Mouse (Mus musculus): Measurements from ENCODE around the gene Olfr1360. TPM values are rescaled to one million over a fixed set of nuclear protein-coding genes. Genes with fewer than 3 reads are reported as not detected.
"Not testable (repeated sequence)": the region's sequence is repeated elsewhere in the genome, so short reads cannot be mapped to it uniquely, and the experiment has no call there.

The Olfr1360 gene
- polyA plus RNA-seq, 2 experiments: not detected

GRCm38 (mm10) chr13:21718381-21719080 is 41.3 kb upstream of the Olfr1360 start:
- H3K4me3 ChIP-seq (ENCODE audit: insufficient read depth in 1 of 2, low read depth in 2 of 2, low read length in 2 of 2): peak overlapping the region; percentile 52 to 54
- WGBS (ENCODE audit: insufficient replicate concordance): 44% methylated on average over 4 of the region's 4 CpGs
- ATAC-seq (ENCODE audit: insufficient read depth): no peak

GRCm38 (mm10) chr13:21717397-21718357 is 40.5 kb upstream of the Olfr1360 start, which contains the start of gene Hist1h3h:
Gene Hist1h3h (plus strand): TSS chr13:21717659.
- not testable (repeated sequence) for H3K36me3 ChIP-seq (replicated peaks; ENCODE audit: control insufficient read depth, insufficient read depth, low read depth); H3K27me3 ChIP-seq (ENCODE audit: control insufficient read depth, insufficient read depth, low read length); H3K9me3 ChIP-seq (ENCODE audit: control insufficient read depth, low read length)
- DNase-seq (ENCODE audit: low read depth in 3 of 3, low spot score in 3 of 3) (peak; percentile 90 to 92 (median 92)), ATAC-seq (ENCODE audit: insufficient read depth) (peak; percentile 21)
- H3K4me2 ChIP-seq (ENCODE audit: low read depth): peak within 1 kb of the TSS; percentile 99
- H3K4me3 ChIP-seq (ENCODE audit: insufficient read depth in 1 of 2, low read depth in 2 of 2, low read length in 2 of 2): peak within 1 kb of the TSS; percentile 67 to 69
- TF ChIP-seq EP300 (IDR thresholded peaks at IDR 0.05; ENCODE audit: low read depth): peak; percentile 61
- peaks cover 16 to 28% of the 10 kb centered on the region in 2 experiments for H3K4me1 ChIP-seq (replicated peaks; ENCODE audit: control insufficient read depth in 2 of 2, insufficient read depth in 2 of 2, low read length in 1 of 2)
- peak within 1 kb of the TSS; percentile 98 for H3K9ac ChIP-seq (replicated peaks)
- peak within 1 kb of the TSS; percentile 99 for H3K27ac ChIP-seq
- WGBS (ENCODE audit: insufficient replicate concordance): under 1% methylated on average over 27 of the region's 56 CpGs

More at GRCm38 (mm10) chr13:21718381-21719080, 41.3 kb upstream of the Olfr1360 start:
- peak overlapping the region; percentile 98 for H3K9ac ChIP-seq (replicated peaks)
- DNase-seq (ENCODE audit: low read depth in 3 of 3, low spot score in 3 of 3): peak in 1 of 3 experiments; percentile 62
- H3K36me3 ChIP-seq (replicated peaks; ENCODE audit: control insufficient read depth, insufficient read depth, low read depth): no peaks in the 10 kb centered on the region
- no peaks in the 10 kb centered on the region for H3K27me3 ChIP-seq (ENCODE audit: control insufficient read depth, insufficient read depth, low read length)
- H3K4me2 ChIP-seq (ENCODE audit: low read depth): peak overlapping the region; percentile 80
- peaks cover 17 to 29% of the 10 kb centered on the region in 2 experiments for H3K4me1 ChIP-seq (replicated peaks; ENCODE audit: control insufficient read depth in 2 of 2, insufficient read depth in 2 of 2, low read length in 1 of 2)
- no peaks in the 10 kb centered on the region for H3K9me3 ChIP-seq (ENCODE audit: control insufficient read depth, low read length)
- H3K27ac ChIP-seq: peak overlapping the region; percentile 97
- TF ChIP-seq CTCF (IDR thresholded peaks at IDR 0.05; ENCODE audit: low read depth): no peak
- TF ChIP-seq EP300 (IDR thresholded peaks at IDR 0.05; ENCODE audit: low read depth): peak; percentile 4; the same call in 1 of the 2 replicates

- Histone ChIP-seq H3K4me2 (ENCODE audit: low read depth) (peak overlapping the region; percentile 99), H3K9ac (replicated peaks) (peak overlapping the region; percentile 98)
- ATAC-seq (ENCODE audit: insufficient read depth): peak; percentile 13; the same call in 1 of the 2 replicates
These were observed 39.6 kb upstream of the Olfr1360 start for GRCm38 (mm10) chr13:21716540-21717391.

GRCm38 (mm10) chr13:21715864-21716539 is 38.8 kb upstream of the Olfr1360 start, which contains the start of the genes Hist1h2bl and Hist1h2ai:
Gene Hist1h2bl (minus strand): TSS chr13:21716143.
Gene Hist1h2ai (plus strand): TSS chr13:21716422.
- H3K9ac ChIP-seq (replicated peaks): peak within 1 kb of the TSS; percentile 98
- peak within 1 kb of the TSS; percentile 67 to 73 for H3K4me3 ChIP-seq (ENCODE audit: insufficient read depth in 1 of 2, low read depth in 2 of 2, low read length in 2 of 2)
- peak within 1 kb of the TSS; percentile 100 for H3K27ac ChIP-seq
- not testable (repeated sequence) for H3K27me3 ChIP-seq (ENCODE audit: control insufficient read depth, insufficient read depth, low read length); H3K9me3 ChIP-seq (ENCODE audit: control insufficient read depth, low read length); H3K36me3 ChIP-seq (replicated peaks; ENCODE audit: control insufficient read depth, insufficient read depth, low read depth)
- TF ChIP-seq EP300 (IDR thresholded peaks at IDR 0.05; ENCODE audit: low read depth): peak; percentile 71
- under 1% methylated on average over 23 of the region's 50 CpGs for WGBS (ENCODE audit: insufficient replicate concordance)
- peaks cover 20 to 34% of the 10 kb centered on the region in 2 experiments for H3K4me1 ChIP-seq (replicated peaks; ENCODE audit: control insufficient read depth in 2 of 2, insufficient read depth in 2 of 2, low read length in 1 of 2)
- H3K4me2 ChIP-seq (ENCODE audit: low read depth): peak within 1 kb of the TSS; percentile 99
- ATAC-seq (ENCODE audit: insufficient read depth): peak; percentile 81
- peak; percentile 95 to 96 (median 96) for DNase-seq (ENCODE audit: low read depth in 3 of 3, low spot score in 3 of 3)

More at GRCm38 (mm10) chr13:21716540-21717391, 39.6 kb upstream of the Olfr1360 start:
- Histone ChIP-seq H3K4me3 (ENCODE audit: insufficient read depth in 1 of 2, low read depth in 2 of 2, low read length in 2 of 2) (peak overlapping the region; percentile 67 to 69), H3K27ac (peak overlapping the region; percentile 100), H3K4me1 (replicated peaks; ENCODE audit: control insufficient read depth in 2 of 2, insufficient read depth in 2 of 2, low read length in 1 of 2) (peaks cover 18 to 27% of the 10 kb centered on the region in 2 experiments)
- not testable (repeated sequence) for H3K9me3 ChIP-seq (ENCODE audit: control insufficient read depth, low read length); H3K27me3 ChIP-seq (ENCODE audit: control insufficient read depth, insufficient read depth, low read length); H3K36me3 ChIP-seq (replicated peaks; ENCODE audit: control insufficient read depth, insufficient read depth, low read depth)
- under 1% methylated on average over 11 of the region's 38 CpGs for WGBS (ENCODE audit: insufficient replicate concordance)
- peak in 2 of 3 experiments; percentile 54 to 72 for DNase-seq (ENCODE audit: low read depth in 3 of 3, low spot score in 3 of 3)

All from liver, embryonic 14.5 days (tissue).